In genomic region chr4:31648631-31649368, GRCm38 (mm10) we compare ENCODE assay signal across 18 mouse cellular contexts.
A peak's percentile ranks its signal among the peaks of the same experiment; 100 is the strongest.
DNase-seq lines count a peak whose midpoint lies in the region; TF ChIP-seq lines count a peak whose summit lies in the region.
"Had no signal": no experiment of that assay in that cellular context is flagged by ENCODE, and none has a peak within 500 bp of the region (broad histone marks: within the 10 kb centered on the region; RNA-seq: fewer than 3 reads in every experiment).

No protein-coding gene starts in this region.

- H3K4me3 ChIP-seq in heart, embryonic 10.5 days = no peak overlapping the region
- H3K4me3 ChIP-seq in ES-E14 (ENCODE audit: insufficient read depth in 1 of 2, low read depth in 1 of 2, low read length in 2 of 2, poor library complexity in 1 of 2, severe bottlenecking in 1 of 2) = no peak overlapping the region
- H3K4me3 ChIP-seq: heart, embryonic 12.5 days; neural tube, embryonic 13.5 days had no signal

- H3K9ac ChIP-seq in ES-E14 (ENCODE audit: insufficient read depth, low read depth, low read length, poor library complexity, severe bottlenecking) = no peak overlapping the region
- H3K9ac ChIP-seq: forebrain, postnatal 0 days; heart, embryonic 12.5 days; hindbrain, embryonic 14.5 days; neural tube, embryonic 13.5 days had no signal

- peak; percentile 29 for DNase-seq in adrenal gland, postnatal 14 days
- no peak for DNase-seq in adrenal gland, adult 18-20 months (ENCODE audit: low spot score in 2 of 2)
- peak; percentile 71 for DNase-seq in heart, adult 11 months
- no peak for DNase-seq in heart, embryonic 10.5 days (ENCODE audit: low spot score)
- no peak for DNase-seq in ES-E14 (ENCODE audit: low read depth, low spot score)
- peak; percentile 32 to 37 for DNase-seq in cerebellum, postnatal 14 days
- no peak for DNase-seq in ovary, adult 18-20 months (ENCODE audit: low spot score)
- DNase-seq: embryo, embryonic 11 days; forebrain, postnatal 0 days; lung, adult 18-20 months; lung, postnatal 14 days; midbrain, embryonic 14.5 days; thymus, postnatal 25 days had no signal

- in situ Hi-C loops in ES-E14 (cut with MboI; ENCODE audit: low sequenced_read_pairs in 2 of 2, unreplicated experiment in 2 of 2) = no loop called here

- no peaks in the 10 kb centered on the region for H3K9me3 ChIP-seq in heart, embryonic 10.5 days
- no peaks in the 10 kb centered on the region for H3K9me3 ChIP-seq in ES-E14 (ENCODE audit: control insufficient read depth, insufficient read depth, low read depth, low read length)
- H3K9me3 ChIP-seq: G1E; heart, embryonic 12.5 days; neural tube, embryonic 13.5 days had no signal

- no peaks in the 10 kb centered on the region for H3K27me3 ChIP-seq in heart, embryonic 10.5 days (ENCODE audit: insufficient read depth, poor library complexity, severe bottlenecking)
- H3K27me3 ChIP-seq: heart, embryonic 12.5 days; neural tube, embryonic 13.5 days had no signal

- H3K27ac ChIP-seq in heart, embryonic 10.5 days = no peak overlapping the region
- no peak overlapping the region for H3K27ac ChIP-seq in ES-E14 (ENCODE audit: insufficient read depth, low read depth, low read length, poor library complexity, severe bottlenecking)
- H3K27ac ChIP-seq: hindbrain, embryonic 14.5 days; kidney, postnatal 0 days; neural tube, embryonic 13.5 days had no signal

- no peaks in the 10 kb centered on the region for H3K4me1 ChIP-seq in heart, embryonic 10.5 days
- no peaks in the 10 kb centered on the region for H3K4me1 ChIP-seq in ES-E14 (ENCODE audit: control insufficient read depth in 2 of 2, insufficient read depth in 2 of 2, low read length in 2 of 2, poor library complexity in 1 of 2)
- H3K4me1 ChIP-seq: heart, embryonic 12.5 days; neural tube, embryonic 13.5 days had no signal

- H3K36me3 ChIP-seq in heart, embryonic 10.5 days = no peaks in the 10 kb centered on the region
- no peaks in the 10 kb centered on the region for H3K36me3 ChIP-seq in ES-E14 (ENCODE audit: control insufficient read depth, insufficient read depth, low read length, poor library complexity, severe bottlenecking)
- H3K36me3 ChIP-seq: G1E; heart, embryonic 12.5 days; neural tube, embryonic 13.5 days had no signal

- 83% methylated on average over 8 of the region's 8 CpGs for WGBS in heart, embryonic 10.5 days

TF ChIP-seq in ES-E14, 5 proteins besides CTCF, POLR2A, EP300 and RAD21:
- TF ChIP-seq CHD2 (IDR thresholded peaks at IDR 0.05; ENCODE audit: low read depth, low read length) (no peak), HCFC1 (IDR thresholded peaks at IDR 0.05; ENCODE audit: borderline replicate concordance, insufficient read depth, low read length) (no peak), ZNF384 (IDR thresholded peaks at IDR 0.05; ENCODE audit: low read depth, low read length) (peak; percentile 90), MAFK (IDR thresholded peaks at IDR 0.05; ENCODE audit: insufficient read depth, low read depth, low read length) (no peak), ZC3H11A (IDR thresholded peaks at IDR 0.05; ENCODE audit: borderline replicate concordance, low read depth, low read length) (no peak)

Comparison
In these comparisons a context has a peak if more than half of its experiments do, and no peak if none do; other contexts are left out.
1. DNase-seq: peak in adrenal gland, postnatal 14 days (single experiment), heart, adult 11 months (single experiment) and cerebellum, postnatal 14 days (2 of 2); none in adrenal gland, adult 18-20 months (0 of 2), heart, embryonic 10.5 days (single experiment), ES-E14 (single experiment) and ovary, adult 18-20 months (single experiment).